Mouse (Mus musculus) myocyte (in vitro differentiated cells): Measurements from ENCODE around the gene Dtx3. TPM values are rescaled to one million over a fixed set of nuclear protein-coding genes. Genes with fewer than 3 reads are reported as not detected.

Experiments used
- H3K27me3 ChIP-seq: one replicate; pipeline ENCODE4 v1.6.1; 2011; ENCODE audit not compliant: control insufficient read depth, insufficient read depth, insufficient read length
- H3K36me3 ChIP-seq: one replicate; pipeline ENCODE4 v1.6.1; 2011; ENCODE audit not compliant: control insufficient read depth, insufficient read depth
- H3K4me2 ChIP-seq: one replicate; pipeline ENCODE4 v1.6.1; 2011; ENCODE audit warnings: low read depth, control low read depth
- H3K4me3 ChIP-seq: one replicate; pipeline ENCODE4 v1.5.1; 2011; ENCODE audit warnings: mild to moderate bottlenecking, control low read depth, moderate library complexity
- H3K79me2 ChIP-seq: one replicate; pipeline ENCODE4 v1.6.1; 2011; ENCODE audit not compliant: control insufficient read depth, insufficient read depth
- H3ac ChIP-seq: one replicate; pipeline ENCODE4 v1.6.1; 2011; ENCODE audit not compliant: control insufficient read depth, insufficient read length
- CEBPB ChIP-seq: IDR thresholded peaks from 2 replicates; pipeline ENCODE4 v1.6.1; 2011; ENCODE audit warnings: mild to moderate bottlenecking, moderate library complexity; ENCODE audit not compliant: poor library complexity, insufficient read depth, severe bottlenecking
- E2F4 ChIP-seq: IDR thresholded peaks from one replicate; pipeline ENCODE4 v1.6.1; 2011; ENCODE audit warnings: mild to moderate bottlenecking, control low read depth, moderate library complexity; ENCODE audit not compliant: insufficient read depth
- MAX ChIP-seq: IDR thresholded peaks from one replicate; pipeline ENCODE4 v1.6.1; 2011; ENCODE audit warnings: low read depth, mild to moderate bottlenecking, control low read depth
- MYOD1 ChIP-seq, 3 experiments: IDR thresholded peaks; one replicate each; pipeline ENCODE4 v1.6.1; 2011; ENCODE audit warnings: control low read depth in 2 of 3, low read depth in 2 of 3, mild to moderate bottlenecking in 2 of 3, moderate library complexity in 1 of 3; ENCODE audit not compliant: insufficient read length in 2 of 3, control insufficient read depth in 1 of 3
- MYOG ChIP-seq, 3 experiments: IDR thresholded peaks; one replicate each; pipeline ENCODE4 v1.6.1; 2011; ENCODE audit warnings: control low read depth in 2 of 3, low read depth in 2 of 3, mild to moderate bottlenecking in 2 of 3; ENCODE audit not compliant: insufficient read length in 2 of 3, control insufficient read depth in 1 of 3, insufficient read depth in 1 of 3
- POLR2A ChIP-seq: IDR thresholded peaks from one replicate; pipeline ENCODE4 v1.6.1; 2011; ENCODE audit warnings: low read depth, mild to moderate bottlenecking, control low read depth, moderate library complexity; ENCODE audit not compliant: insufficient read length
- POLR2AphosphoS2 ChIP-seq: IDR thresholded peaks from one replicate; pipeline ENCODE4 v1.6.1; 2011; ENCODE audit warnings: low read depth, control low read depth; ENCODE audit not compliant: insufficient read length
- REST ChIP-seq: IDR thresholded peaks from one replicate; pipeline ENCODE4 v1.6.1; 2011; ENCODE audit warnings: mild to moderate bottlenecking, control low read depth, moderate library complexity; ENCODE audit not compliant: insufficient read depth, insufficient read length
- SRF ChIP-seq: IDR thresholded peaks from one replicate; pipeline ENCODE4 v1.6.1; 2011; ENCODE audit warnings: low read depth; ENCODE audit not compliant: control insufficient read depth, insufficient read length
- TCF12 ChIP-seq: IDR thresholded peaks from one replicate; pipeline ENCODE4 v1.6.1; 2011; ENCODE audit warnings: mild to moderate bottlenecking, control low read depth; ENCODE audit not compliant: poor library complexity, insufficient read depth, severe bottlenecking
- TCF3 ChIP-seq: IDR thresholded peaks from one replicate; pipeline ENCODE4 v1.6.1; 2011; ENCODE audit warnings: low read depth, control low read depth; ENCODE audit not compliant: insufficient read length
- USF1 ChIP-seq: IDR thresholded peaks from one replicate; pipeline ENCODE4 v1.6.1; 2011; ENCODE audit warnings: low read depth, mild to moderate bottlenecking, control low read depth, moderate library complexity
- polyA plus RNA-seq: library from polyadenylated mRNA; unstranded; fragments of >200 nt; fragmentation: generic; extraction: Trizol; gene quantifications from one replicate; pipeline ENCODE4 v1.2.1, GENCODE M21; 2012; ENCODE audit warnings: missing spikeins

Dtx3 gene
- polyA plus RNA-seq, 1 experiment = 42.4 TPM

GRCm38 (mm10) chr10:127225213-127225612 lies 29.7 kb upstream of the Dtx3 start:
- Histone ChIP-seq H3K27me3 (peaks cover 16% of the 10 kb centered on the region), H3K4me3 (no peak overlapping the region), H3ac (no peak overlapping the region), H3K79me2 (no peaks in the 10 kb centered on the region), H3K4me2 (no peak overlapping the region), H3K36me3 (no peaks in the 10 kb centered on the region)
- no peak for TF ChIP-seq REST
- no peak for TF ChIP-seq TCF12
- TF ChIP-seq E2F4 = no peak
- TF ChIP-seq TCF3 = no peak
- TF ChIP-seq MYOD1 (IDR thresholded peaks at IDR 0.05; ENCODE audit: control insufficient read depth in 1 of 3, insufficient read length in 2 of 3, low read depth in 2 of 3) = no peak
- no peak for TF ChIP-seq POLR2AphosphoS2
- no peak for TF ChIP-seq CEBPB
- no peak for TF ChIP-seq USF1

- H3K79me2 ChIP-seq = no peaks in the 10 kb centered on the region
Observed at GRCm38 (mm10) chr10:127218339-127218738, 22.8 kb upstream of the Dtx3 start.

GRCm38 (mm10) chr10:127217177-127217576 lies 21.6 kb upstream of the Dtx3 start:
- TF ChIP-seq TCF3 = no peak
- no peak for TF ChIP-seq TCF12
- no peak for TF ChIP-seq MAX
- TF ChIP-seq MYOG (IDR thresholded peaks at IDR 0.05; ENCODE audit: control insufficient read depth in 1 of 3, insufficient read depth in 1 of 3, insufficient read length in 2 of 3, low read depth in 2 of 3) = no peak
- no peak for TF ChIP-seq POLR2AphosphoS2
- TF ChIP-seq SRF = no peak
- no peak for TF ChIP-seq CEBPB
- TF ChIP-seq E2F4 = no peak
- TF ChIP-seq USF1 = no peak
- no peak for TF ChIP-seq REST
- no peak for TF ChIP-seq MYOD1 (IDR thresholded peaks at IDR 0.05; ENCODE audit: control insufficient read depth in 1 of 3, insufficient read length in 2 of 3, low read depth in 2 of 3)
- TF ChIP-seq POLR2A = no peak
- no peak overlapping the region for H3K4me3 ChIP-seq
- H3K79me2 ChIP-seq = no peaks in the 10 kb centered on the region
- H3K36me3 ChIP-seq = no peaks in the 10 kb centered on the region
- no peak overlapping the region for H3K4me2 ChIP-seq
- H3ac ChIP-seq = no peak overlapping the region
- H3K27me3 ChIP-seq = no peaks in the 10 kb centered on the region

More at GRCm38 (mm10) chr10:127218339-127218738, 22.8 kb upstream of the Dtx3 start:
- H3K4me3 ChIP-seq = no peak overlapping the region
- no peaks in the 10 kb centered on the region for H3K36me3 ChIP-seq
- H3K27me3 ChIP-seq = no peaks in the 10 kb centered on the region
- H3ac ChIP-seq = no peak overlapping the region
- H3K4me2 ChIP-seq = no peak overlapping the region
- TF ChIP-seq MYOG (IDR thresholded peaks at IDR 0.05; ENCODE audit: control insufficient read depth in 1 of 3, insufficient read depth in 1 of 3, insufficient read length in 2 of 3, low read depth in 2 of 3) (no peak), MAX (no peak), SRF (no peak)

- Histone ChIP-seq H3K4me3 (no peak overlapping the region), H3K4me2 (no peak overlapping the region), H3K79me2 (no peaks in the 10 kb centered on the region), H3ac (no peak overlapping the region), H3K36me3 (no peaks in the 10 kb centered on the region), H3K27me3 (no peaks in the 10 kb centered on the region)
- TF ChIP-seq POLR2A (no peak), CEBPB (no peak), MAX (no peak), MYOG (IDR thresholded peaks at IDR 0.05; ENCODE audit: control insufficient read depth in 1 of 3, insufficient read depth in 1 of 3, insufficient read length in 2 of 3, low read depth in 2 of 3) (no peak), TCF12 (no peak), SRF (no peak), TCF3 (no peak), E2F4 (no peak), REST (no peak), MYOD1 (IDR thresholded peaks at IDR 0.05; ENCODE audit: control insufficient read depth in 1 of 3, insufficient read length in 2 of 3, low read depth in 2 of 3) (no peak), USF1 (no peak), POLR2AphosphoS2 (no peak)
Observed at GRCm38 (mm10) chr10:127216456-127216855, 20.9 kb upstream of the Dtx3 start.

GRCm38 (mm10) chr10:127214422-127214803 lies 18.9 kb upstream of the Dtx3 start:
- H3K4me2 ChIP-seq = no peak overlapping the region
- no peak overlapping the region for H3ac ChIP-seq
- H3K27me3 ChIP-seq = no peaks in the 10 kb centered on the region
- H3K4me3 ChIP-seq = no peak overlapping the region
- no peak for TF ChIP-seq MYOD1 (IDR thresholded peaks at IDR 0.05; ENCODE audit: control insufficient read depth in 1 of 3, insufficient read length in 2 of 3, low read depth in 2 of 3)
- TF ChIP-seq USF1 = no peak
- TF ChIP-seq SRF = no peak
- TF ChIP-seq POLR2A = no peak
- no peak for TF ChIP-seq TCF12
- TF ChIP-seq REST = no peak
- no peak for TF ChIP-seq TCF3
- no peak for TF ChIP-seq E2F4
- TF ChIP-seq MYOG (IDR thresholded peaks at IDR 0.05; ENCODE audit: control insufficient read depth in 1 of 3, insufficient read depth in 1 of 3, insufficient read length in 2 of 3, low read depth in 2 of 3) = no peak
- no peaks in the 10 kb centered on the region for H3K79me2 ChIP-seq
- H3K36me3 ChIP-seq = no peaks in the 10 kb centered on the region
